ENCODE assay signal across 16 mouse cellular contexts in the genomic region with DNA sequence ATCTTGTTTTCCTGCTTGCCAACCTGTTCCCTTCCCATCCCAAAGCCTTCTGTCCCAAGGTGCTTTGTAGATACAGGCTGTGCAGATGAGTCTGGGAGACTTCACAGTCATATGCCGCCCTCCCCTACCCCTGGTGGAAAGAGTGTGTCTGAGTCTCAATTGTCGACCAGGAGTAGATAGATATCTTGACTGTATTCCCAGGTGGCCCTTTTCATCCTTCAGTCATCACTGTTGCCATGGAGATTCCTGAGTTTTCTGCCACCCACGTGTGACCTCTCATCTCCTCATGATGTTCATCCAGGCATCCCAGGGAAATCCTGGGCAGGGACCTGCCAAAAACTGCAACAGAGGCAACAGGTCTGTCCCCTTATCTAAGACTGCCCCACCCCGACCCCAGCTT.
"Had no signal": no experiment of that assay in that cellular context is flagged by ENCODE, and none has a peak within 500 bp of the region (broad histone marks: within the 10 kb centered on the region; RNA-seq: fewer than 3 reads in every experiment).

No protein-coding gene starts in this region.

- ATAC-seq: intestine, embryonic 15.5 days had no signal

- H3K4me2 ChIP-seq: intestine, embryonic 15.5 days; kidney, embryonic 15.5 days; limb, embryonic 13.5 days; midbrain, embryonic 12.5 days; neural tube, embryonic 13.5 days had no signal

- H3K27me3 ChIP-seq: intestine, embryonic 15.5 days; midbrain, embryonic 12.5 days; neural tube, embryonic 13.5 days had no signal

- H3K27ac ChIP-seq: intestine, embryonic 15.5 days; kidney, embryonic 15.5 days; limb, embryonic 13.5 days; liver, embryonic 14.5 days; midbrain, embryonic 12.5 days; neural tube, embryonic 13.5 days had no signal

- H3K9me3 ChIP-seq: intestine, embryonic 15.5 days; kidney, embryonic 15.5 days; midbrain, embryonic 12.5 days; neural tube, embryonic 13.5 days had no signal

- DNase-seq: kidney, adult 18-20 months; kidney, postnatal 25 days; layer of hippocampus, adult 9-11 months; lung, adult 18-20 months; lung, postnatal 4 days; retina, postnatal 1 day; right cerebral cortex, postnatal 4 days; spleen, adult 18-20 months; thymus, adult 18-20 months; thymus, postnatal 14 days had no signal

- H3K9ac ChIP-seq: intestine, embryonic 15.5 days; kidney, embryonic 15.5 days; limb, embryonic 13.5 days; liver, embryonic 14.5 days; midbrain, embryonic 12.5 days; neural tube, embryonic 13.5 days had no signal

- H3K4me3 ChIP-seq: intestine, embryonic 15.5 days; kidney, embryonic 15.5 days; limb, embryonic 13.5 days; midbrain, embryonic 12.5 days; neural tube, embryonic 13.5 days had no signal

- H3K36me3 ChIP-seq: intestine, embryonic 15.5 days; kidney, embryonic 15.5 days; limb, embryonic 13.5 days; midbrain, embryonic 12.5 days; neural tube, embryonic 13.5 days had no signal
